Mouse (Mus musculus) erythroblast, embryonic 14.5 days (primary cell): Measurements from ENCODE around the gene Il1r2.

Experiments used
- GATA1 ChIP-seq: IDR thresholded peaks from 2 replicates; pipeline ENCODE4 v1.6.1; 2012; ENCODE audit warnings: low read length, inconsistent platforms, mixed read lengths
- TAL1 ChIP-seq: IDR thresholded peaks from 3 replicates; pipeline ENCODE4 v1.6.1; 2012; ENCODE audit warnings: low read length, inconsistent platforms, mixed read lengths

DNA sequence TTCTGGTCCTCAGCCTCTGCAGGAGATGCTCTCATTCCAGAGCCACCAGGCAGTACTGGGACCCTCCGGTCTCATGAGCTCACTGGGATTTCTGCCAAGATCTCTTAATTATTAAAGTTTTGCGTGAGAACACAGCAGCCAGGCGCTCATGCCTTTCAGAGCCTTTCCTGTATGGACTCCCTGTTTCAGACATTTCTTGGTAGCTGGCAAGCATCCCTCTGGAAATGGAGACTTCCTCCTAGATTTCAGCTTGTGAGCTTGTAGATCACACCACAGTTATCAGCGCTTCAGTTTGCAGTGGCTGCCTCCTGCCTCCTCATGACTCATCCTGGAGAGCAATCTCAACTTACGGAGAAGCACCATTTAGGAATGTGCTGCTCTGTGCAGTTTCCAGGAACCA lies 98.0 kb downstream of the Il1r2 start:
- TF ChIP-seq GATA1 (no peak), TAL1 (no peak)
